Mouse (Mus musculus): ENCODE measurements around the gene Fh1. TPM values are rescaled to one million over a fixed set of nuclear protein-coding genes. Genes with fewer than 3 reads are reported as not detected.
A peak's percentile ranks its signal among the peaks of the same experiment; 100 is the strongest.

The Fh1 gene
- total and polyA plus RNA-seq, 3 experiments, result 100 to 122 (median 113) TPM

DNA sequence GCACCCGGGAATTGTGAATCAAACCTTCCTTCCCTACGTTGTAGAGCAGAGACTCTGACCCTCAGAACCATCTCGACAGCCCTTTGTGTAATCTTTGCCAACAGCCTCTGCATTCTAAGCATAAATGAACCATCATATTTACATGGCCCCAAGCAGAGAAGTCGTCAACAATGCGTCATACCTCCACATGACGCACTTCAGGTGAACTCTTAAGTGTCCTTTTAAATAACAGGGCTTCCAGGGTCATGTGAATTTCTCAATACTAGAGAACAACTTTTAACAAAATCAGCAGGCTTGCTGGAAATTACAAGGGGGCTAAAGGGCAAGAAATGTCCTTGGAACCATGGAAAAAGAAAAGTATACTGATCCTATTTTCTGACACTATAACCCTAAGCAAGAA, 1.8 kb downstream of the Fh1 start:
- Histone ChIP-seq H3K4me3 (replicated peaks in 1 of 3; ENCODE audit: low read depth in 2 of 3, low read length in 2 of 3, poor library complexity in 1 of 3) (no peak overlapping the region), H3K4me1 (ENCODE audit: control insufficient read depth in 1 of 2, insufficient read depth in 2 of 2) (peaks cover 6 to 51% of the 10 kb centered on the region in 2 experiments), H3K27ac (ENCODE audit: insufficient read depth, low read depth) (no peak overlapping the region), H3K79me2 (replicated peaks; ENCODE audit: control insufficient read depth, extremely low read depth, insufficient read depth, poor library complexity, severe bottlenecking) (0 out of 2 replicates have a peak, but pooled peaks cover 14% of the 10 kb centered on the region), H3K36me3 (replicated peaks in 1 of 2; ENCODE audit: control insufficient read depth in 1 of 2, insufficient read depth in 1 of 2, low read length in 1 of 2) (peaks cover 6 to 36% of the 10 kb centered on the region in 2 experiments), H3K4me2 (ENCODE audit: insufficient read depth, low read depth, poor library complexity, severe bottlenecking) (no peak overlapping the region), H3K27me3 (replicated peaks) (no peaks in the 10 kb centered on the region), H3K9ac (ENCODE audit: insufficient read depth, low read depth) (no peak overlapping the region), H3K9me3 (replicated peaks; ENCODE audit: low read length) (no peaks in the 10 kb centered on the region)
- dilution Hi-C loops (cut with MboI; ENCODE audit: extremely low pct_ligation_motif_present, extremely low pct_unique_long_range_greater_than_20kb, low sequenced_read_pairs) (no loop called here), in situ Hi-C loops (cut with MboI; ENCODE audit: low pct_ligation_motif_present, low pct_unique_long_range_greater_than_20kb, low sequenced_read_pairs) (no loop called here)
- DNase-seq (ENCODE audit: extremely low read depth), result no peak
- TF ChIP-seq IRF4 (IDR thresholded peaks at IDR 0.05; ENCODE audit: low read depth, low read length), result no peak

DNA sequence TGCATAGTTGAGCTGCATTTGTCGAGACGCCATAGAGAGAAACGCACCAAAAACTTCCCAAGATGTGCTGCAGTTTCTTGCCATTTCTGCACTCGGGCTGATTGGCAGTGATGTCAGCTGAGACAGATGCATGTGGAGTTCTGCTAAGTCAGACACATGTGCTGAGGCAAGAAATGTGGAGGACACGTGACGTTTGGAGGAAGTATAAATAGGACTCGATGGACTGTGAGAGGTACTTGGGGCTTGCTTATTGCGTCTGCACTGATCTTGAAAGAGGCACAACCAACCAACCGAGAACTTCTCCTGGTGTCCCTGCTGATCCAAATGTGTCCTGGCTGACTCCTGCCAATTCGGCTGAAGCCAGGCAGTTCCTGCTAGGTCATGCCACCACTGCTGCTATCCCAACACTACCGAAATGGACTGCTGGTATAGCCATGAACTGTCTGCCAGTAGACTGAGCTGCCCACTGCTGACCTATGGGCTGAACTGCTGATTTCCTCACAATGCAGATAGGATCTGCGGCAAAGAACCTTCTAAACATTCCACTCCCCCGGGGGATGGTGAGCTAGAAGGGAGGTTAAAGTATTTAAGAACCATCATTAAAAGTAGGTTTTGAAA, 5.5 kb downstream of the Fh1 start, which contains the start of gene Kmo:
Gene Kmo (plus strand): TSS at position 568 of the 618 bp plus-strand sequence.
- Histone ChIP-seq H3K79me2 (replicated peaks; ENCODE audit: control insufficient read depth, extremely low read depth, insufficient read depth, poor library complexity, severe bottlenecking) (0 out of 2 replicates have a peak, but pooled peaks cover 14% of the 10 kb centered on the region), H3K4me2 (ENCODE audit: insufficient read depth, low read depth, poor library complexity, severe bottlenecking) (no peak within 1 kb of the TSS), H3K27me3 (replicated peaks) (no peaks in the 10 kb centered on the region), H3K4me3 (replicated peaks in 1 of 3; ENCODE audit: low read depth in 2 of 3, low read length in 2 of 3, poor library complexity in 1 of 3) (no peak within 1 kb of the TSS), H3K27ac (ENCODE audit: insufficient read depth, low read depth) (no peak within 1 kb of the TSS), H3K4me1 (ENCODE audit: control insufficient read depth in 1 of 2, insufficient read depth in 2 of 2) (peaks cover 5 to 60% of the 10 kb centered on the region in 2 experiments; a peak in 3 of 4 replicates), H3K36me3 (replicated peaks in 1 of 2; ENCODE audit: control insufficient read depth in 1 of 2, insufficient read depth in 1 of 2, low read length in 1 of 2) (peaks cover 33 to 72% of the 10 kb centered on the region in 2 experiments), H3K9ac (ENCODE audit: insufficient read depth, low read depth) (no peak within 1 kb of the TSS), H3K9me3 (replicated peaks; ENCODE audit: low read length) (no peaks in the 10 kb centered on the region)
- DNase-seq (ENCODE audit: extremely low read depth), result no peak
- dilution Hi-C loops (cut with MboI; ENCODE audit: extremely low pct_ligation_motif_present, extremely low pct_unique_long_range_greater_than_20kb, low sequenced_read_pairs) (no loop called here), in situ Hi-C loops (cut with MboI; ENCODE audit: low pct_ligation_motif_present, low pct_unique_long_range_greater_than_20kb, low sequenced_read_pairs) (no loop called here)
- TF ChIP-seq ELF1 (IDR thresholded peaks at IDR 0.05; ENCODE audit: low read depth, low read length) (no peak), POLR2A (IDR thresholded peaks at IDR 0.05; ENCODE audit: low read depth, low read length) (no peak), ZMIZ1 (IDR thresholded peaks at IDR 0.05; ENCODE audit: low read depth, low read length) (no peak), EP300 (IDR thresholded peaks at IDR 0.05; ENCODE audit: low read length) (no peak), RCOR1 (conservative IDR thresholded peaks at IDR 0.05; ENCODE audit: low read depth, low read length) (no peak), NELFE (IDR thresholded peaks at IDR 0.05; ENCODE audit: low read depth, low read length) (no peak), USF2 (conservative IDR thresholded peaks at IDR 0.05; ENCODE audit: low read depth, low read length) (no peak), MAX (IDR thresholded peaks at IDR 0.05; ENCODE audit: low read length) (no peak), ZNF384 (IDR thresholded peaks at IDR 0.05; ENCODE audit: low read depth, low read length) (no peak), KAT2A (IDR thresholded peaks at IDR 0.05; ENCODE audit: insufficient replicate concordance, low read length) (no peak), MXI1 (IDR thresholded peaks at IDR 0.05; ENCODE audit: low read depth, low read length) (no peak), TCF12 (IDR thresholded peaks at IDR 0.05; ENCODE audit: low read depth, low read length) (no peak)

DNA sequence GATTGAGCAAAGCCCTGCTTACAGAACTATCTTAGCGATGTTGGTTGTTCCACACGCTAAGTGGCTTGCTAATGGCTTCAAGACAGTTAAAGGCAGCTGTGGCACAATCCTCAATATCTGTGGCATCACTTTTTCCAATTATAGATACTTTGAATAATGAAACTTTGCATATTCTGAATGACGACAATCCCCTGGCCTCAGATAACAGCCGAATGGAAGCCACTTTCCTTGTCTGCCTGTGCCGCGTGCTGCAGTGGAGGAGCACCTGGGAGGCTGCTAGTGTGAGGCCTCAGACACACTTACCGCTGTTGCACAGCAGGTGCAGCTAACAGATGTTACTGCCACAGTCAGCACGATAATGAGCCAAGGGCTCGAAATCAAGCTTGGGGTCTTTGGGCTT, 10.4 kb downstream of the Fh1 start:
- H3K4me3 ChIP-seq (replicated peaks in 1 of 3; ENCODE audit: low read depth in 2 of 3, low read length in 2 of 3, poor library complexity in 1 of 3), result no peak overlapping the region
- TF ChIP-seq ZMIZ1 (IDR thresholded peaks at IDR 0.05; ENCODE audit: low read depth, low read length) (no peak), USF1 (IDR thresholded peaks at IDR 0.05; ENCODE audit: low read depth, low read length) (no peak), MEF2A (IDR thresholded peaks at IDR 0.05; ENCODE audit: borderline replicate concordance, low read depth, low read length) (peak; percentile 20; the same call in 1 of the 2 replicates), EP300 (IDR thresholded peaks at IDR 0.05; ENCODE audit: low read length) (no peak), ZNF384 (IDR thresholded peaks at IDR 0.05; ENCODE audit: low read depth, low read length) (no peak), ETS1 (conservative IDR thresholded peaks at IDR 0.05; ENCODE audit: low read depth, low read length) (peak; percentile 66), BHLHE40 (IDR thresholded peaks at IDR 0.05; ENCODE audit: low read depth, low read length) (peak; percentile 77), USF2 (conservative IDR thresholded peaks at IDR 0.05; ENCODE audit: low read depth, low read length) (no peak), POLR2A (IDR thresholded peaks at IDR 0.05; ENCODE audit: low read depth, low read length) (no peak), CTCF (conservative IDR thresholded peaks at IDR 0.05 in 1 of 2, IDR thresholded peaks at IDR 0.05 in 1 of 2; ENCODE audit: low read depth in 2 of 2, low read length in 2 of 2) (no peak), E2F4 (IDR thresholded peaks at IDR 0.05; ENCODE audit: insufficient replicate concordance, low read depth, low read length) (no peak), MAFK (IDR thresholded peaks at IDR 0.05; ENCODE audit: insufficient replicate concordance, low read length) (no peak), TCF12 (IDR thresholded peaks at IDR 0.05; ENCODE audit: low read depth, low read length) (peak; percentile 66; the same call in 1 of the 2 replicates), SMC3 (IDR thresholded peaks at IDR 0.05; ENCODE audit: low read depth, low read length) (no peak), PAX5 (IDR thresholded peaks at IDR 0.05; ENCODE audit: low read length) (no peak), MXI1 (IDR thresholded peaks at IDR 0.05; ENCODE audit: low read depth, low read length) (no peak), IRF4 (IDR thresholded peaks at IDR 0.05; ENCODE audit: low read depth, low read length) (no peak), ZC3H11A (IDR thresholded peaks at IDR 0.05; ENCODE audit: low read depth, low read length) (no peak), JUND (conservative IDR thresholded peaks at IDR 0.05; ENCODE audit: low read depth, low read length) (no peak), MAX (IDR thresholded peaks at IDR 0.05; ENCODE audit: low read length) (no peak)

More for the DNA sequence above, 10.4 kb downstream of the Fh1 start:
- H3K4me1 ChIP-seq (ENCODE audit: control insufficient read depth in 1 of 2, insufficient read depth in 2 of 2), result peaks cover 3 to 41% of the 10 kb centered on the region in 2 experiments; a peak in 3 of 4 replicates
- in situ Hi-C loops (cut with MboI; ENCODE audit: low pct_ligation_motif_present, low pct_unique_long_range_greater_than_20kb, low sequenced_read_pairs) (no loop called here), dilution Hi-C loops (cut with MboI; ENCODE audit: extremely low pct_ligation_motif_present, extremely low pct_unique_long_range_greater_than_20kb, low sequenced_read_pairs) (no loop called here)
- H3K36me3 ChIP-seq (replicated peaks in 1 of 2; ENCODE audit: control insufficient read depth in 1 of 2, insufficient read depth in 1 of 2, low read length in 1 of 2), result peaks cover 61 to 86% of the 10 kb centered on the region in 2 experiments
- H3K27me3 ChIP-seq (replicated peaks), result no peaks in the 10 kb centered on the region
- no peaks in the 10 kb centered on the region for H3K79me2 ChIP-seq (replicated peaks; ENCODE audit: control insufficient read depth, extremely low read depth, insufficient read depth, poor library complexity, severe bottlenecking)
- H3K9ac ChIP-seq (ENCODE audit: insufficient read depth, low read depth), result no peak overlapping the region
- no peaks in the 10 kb centered on the region for H3K9me3 ChIP-seq (replicated peaks; ENCODE audit: low read length)
- H3K4me2 ChIP-seq (ENCODE audit: insufficient read depth, low read depth, poor library complexity, severe bottlenecking), result no peak overlapping the region
- peak; percentile 79 for DNase-seq (ENCODE audit: extremely low read depth)
- no peak overlapping the region for H3K27ac ChIP-seq (ENCODE audit: insufficient read depth, low read depth)

Data from CH12.LX (cell line).